Mouse (Mus musculus): ENCODE data around the gene Cnot10.

Cnot10 gene

GRCm38 (mm10) chr9:114578646-114579045 is 61.3 kb downstream of the Cnot10 start:
- DNase-seq (ENCODE audit: low spot score in 2 of 2), result no peak

GRCm38 (mm10) chr9:114576001-114576400 is 64.0 kb downstream of the Cnot10 start:
- no peak for DNase-seq (ENCODE audit: low spot score in 2 of 2)

- DNase-seq (ENCODE audit: low spot score in 2 of 2), result no peak
Observed at GRCm38 (mm10) chr9:114573528-114573927, 66.5 kb downstream of the Cnot10 start.

GRCm38 (mm10) chr9:114568682-114569474 is 71.1 kb downstream of the Cnot10 start:
- DNase-seq (ENCODE audit: low spot score in 2 of 2), result no peak

- DNase-seq (ENCODE audit: low spot score in 2 of 2), result no peak
Observed at GRCm38 (mm10) chr9:114564667-114565066, 75.3 kb downstream of the Cnot10 start.

GRCm38 (mm10) chr9:114563761-114564606 is 76.0 kb downstream of the Cnot10 start, which contains the start of gene Trim71:
TSS of gene Trim71 (minus strand) at chr9:114564369.
- no peak for DNase-seq (ENCODE audit: low spot score in 2 of 2)

GRCm38 (mm10) chr9:114562919-114563751 is 76.8 kb downstream of the Cnot10 start:
- DNase-seq (ENCODE audit: low spot score in 2 of 2), result peak in 1 of 2 experiments; percentile 11

GRCm38 (mm10) chr9:114562031-114562918 is 77.7 kb downstream of the Cnot10 start:
- no peak for DNase-seq (ENCODE audit: low spot score in 2 of 2)

GRCm38 (mm10) chr9:114561671-114561971 is 78.4 kb downstream of the Cnot10 start:
- DNase-seq (ENCODE audit: low spot score in 2 of 2), result no peak

- DNase-seq (ENCODE audit: low spot score in 2 of 2), result no peak
Observed at GRCm38 (mm10) chr9:114560771-114561670, 79.0 kb downstream of the Cnot10 start.

- no peak for DNase-seq (ENCODE audit: low spot score in 2 of 2)
Observed at GRCm38 (mm10) chr9:114560141-114560540, 79.8 kb downstream of the Cnot10 start.

GRCm38 (mm10) chr9:114557086-114557485 is 82.9 kb downstream of the Cnot10 start:
- no peak for DNase-seq (ENCODE audit: low spot score in 2 of 2)

GRCm38 (mm10) chr9:114556276-114556855 is 83.6 kb downstream of the Cnot10 start:
- DNase-seq (ENCODE audit: low spot score in 2 of 2), result no peak

- DNase-seq (ENCODE audit: low spot score in 2 of 2), result no peak
Observed at GRCm38 (mm10) chr9:114554355-114554979, 85.5 kb downstream of the Cnot10 start.

GRCm38 (mm10) chr9:114553828-114554227 is 86.2 kb downstream of the Cnot10 start:
- DNase-seq (ENCODE audit: low spot score in 2 of 2), result no peak

- DNase-seq (ENCODE audit: low spot score in 2 of 2), result no peak
Observed at GRCm38 (mm10) chr9:114550033-114550432, 90.0 kb downstream of the Cnot10 start.

GRCm38 (mm10) chr9:114549117-114549516 is 90.9 kb downstream of the Cnot10 start:
- no peak for DNase-seq (ENCODE audit: low spot score in 2 of 2)

GRCm38 (mm10) chr9:114548496-114548895 is 91.5 kb downstream of the Cnot10 start:
- DNase-seq (ENCODE audit: low spot score in 2 of 2), result no peak

GRCm38 (mm10) chr9:114547643-114548077 is 92.3 kb downstream of the Cnot10 start:
- DNase-seq (ENCODE audit: low spot score in 2 of 2), result no peak
